Mouse (Mus musculus): ENCODE data around the gene Fam208b. TPM values are rescaled to one million over a fixed set of nuclear protein-coding genes. Genes with fewer than 3 reads are reported as not detected.

Fam208b gene
- polyA plus RNA-seq (2012; fragmentation: generic; extraction: Trizol), result 2.5 TPM

- Histone ChIP-seq H3K27me3 (ENCODE audit: control insufficient read depth, insufficient read depth, insufficient read length) (no peaks in the 10 kb centered on the region), H3K79me2 (ENCODE audit: control insufficient read depth, insufficient read depth) (peaks cover 43% of the 10 kb centered on the region), H3K4me2 (ENCODE audit: low read depth) (peak within 1 kb of the TSS; percentile 95), H3K36me3 (ENCODE audit: control insufficient read depth, insufficient read depth) (no peaks in the 10 kb centered on the region), H3ac (ENCODE audit: control insufficient read depth, insufficient read length) (peak within 1 kb of the TSS; percentile 11), H3K4me3 (peak within 1 kb of the TSS; percentile 96)
- no peak for TF ChIP-seq TCF3 (IDR thresholded peaks at IDR 0.05; ENCODE audit: insufficient read length, low read depth)
- no peak for TF ChIP-seq TCF12 (IDR thresholded peaks at IDR 0.05; ENCODE audit: insufficient read depth, poor library complexity, severe bottlenecking)
- TF ChIP-seq MYOG (IDR thresholded peaks at IDR 0.05; ENCODE audit: control insufficient read depth in 1 of 3, insufficient read depth in 1 of 3, insufficient read length in 2 of 3, low read depth in 2 of 3), result no peak
- TF ChIP-seq POLR2AphosphoS2 (IDR thresholded peaks at IDR 0.05; ENCODE audit: insufficient read length, low read depth), result peak; percentile 43
- TF ChIP-seq MYOD1 (IDR thresholded peaks at IDR 0.05; ENCODE audit: control insufficient read depth in 1 of 3, insufficient read length in 2 of 3, low read depth in 2 of 3), result no peak
- TF ChIP-seq POLR2A (IDR thresholded peaks at IDR 0.05; ENCODE audit: insufficient read length, low read depth), result peak; percentile 57
Observed at GRCm38 (mm10) chr13:3610795-3611438, at the start of gene Fam208b. Fam208b (minus strand) TSS chr13:3611108.

GRCm38 (mm10) chr13:3659163-3660160, 48.6 kb upstream of the Fam208b start:
- H3K4me3 ChIP-seq, result no peak overlapping the region
- no peak overlapping the region for H3ac ChIP-seq (ENCODE audit: control insufficient read depth, insufficient read length)
- H3K79me2 ChIP-seq (ENCODE audit: control insufficient read depth, insufficient read depth), result no peaks in the 10 kb centered on the region
- no peak overlapping the region for H3K4me2 ChIP-seq (ENCODE audit: low read depth)
- TF ChIP-seq POLR2AphosphoS2 (IDR thresholded peaks at IDR 0.05; ENCODE audit: insufficient read length, low read depth) (no peak), CEBPB (IDR thresholded peaks at IDR 0.05; ENCODE audit: insufficient read depth, poor library complexity, severe bottlenecking) (0 out of 2 replicates have a peak, but pooled peaks have one; percentile 3)
- H3K36me3 ChIP-seq (ENCODE audit: control insufficient read depth, insufficient read depth), result no peaks in the 10 kb centered on the region
- H3K27me3 ChIP-seq (ENCODE audit: control insufficient read depth, insufficient read depth, insufficient read length), result no peaks in the 10 kb centered on the region

- TF ChIP-seq MAX (IDR thresholded peaks at IDR 0.05; ENCODE audit: low read depth) (no peak), POLR2AphosphoS2 (IDR thresholded peaks at IDR 0.05; ENCODE audit: insufficient read length, low read depth) (no peak), TCF12 (IDR thresholded peaks at IDR 0.05; ENCODE audit: insufficient read depth, poor library complexity, severe bottlenecking) (no peak), MYOD1 (IDR thresholded peaks at IDR 0.05; ENCODE audit: control insufficient read depth in 1 of 3, insufficient read length in 2 of 3, low read depth in 2 of 3) (no peak), SRF (IDR thresholded peaks at IDR 0.05; ENCODE audit: control insufficient read depth, insufficient read length, low read depth) (no peak), CEBPB (IDR thresholded peaks at IDR 0.05; ENCODE audit: insufficient read depth, poor library complexity, severe bottlenecking) (no peak), TCF3 (IDR thresholded peaks at IDR 0.05; ENCODE audit: insufficient read length, low read depth) (no peak), POLR2A (IDR thresholded peaks at IDR 0.05; ENCODE audit: insufficient read length, low read depth) (no peak), MYOG (IDR thresholded peaks at IDR 0.05; ENCODE audit: control insufficient read depth in 1 of 3, insufficient read depth in 1 of 3, insufficient read length in 2 of 3, low read depth in 2 of 3) (no peak), E2F4 (IDR thresholded peaks at IDR 0.05; ENCODE audit: insufficient read depth) (no peak), USF1 (IDR thresholded peaks at IDR 0.05; ENCODE audit: low read depth) (no peak), REST (IDR thresholded peaks at IDR 0.05; ENCODE audit: insufficient read depth, insufficient read length) (no peak)
- H3ac ChIP-seq (ENCODE audit: control insufficient read depth, insufficient read length), result no peak overlapping the region
- H3K36me3 ChIP-seq (ENCODE audit: control insufficient read depth, insufficient read depth), result no peaks in the 10 kb centered on the region
- no peaks in the 10 kb centered on the region for H3K79me2 ChIP-seq (ENCODE audit: control insufficient read depth, insufficient read depth)
- H3K27me3 ChIP-seq (ENCODE audit: control insufficient read depth, insufficient read depth, insufficient read length), result no peaks in the 10 kb centered on the region
- H3K4me3 ChIP-seq, result no peak overlapping the region
- no peak overlapping the region for H3K4me2 ChIP-seq (ENCODE audit: low read depth)
Observed at GRCm38 (mm10) chr13:3654432-3654831, 43.5 kb upstream of the Fam208b start.

GRCm38 (mm10) chr13:3650569-3650968, 39.7 kb upstream of the Fam208b start:
- Histone ChIP-seq H3K4me2 (ENCODE audit: low read depth) (no peak overlapping the region), H3ac (ENCODE audit: control insufficient read depth, insufficient read length) (no peak overlapping the region), H3K27me3 (ENCODE audit: control insufficient read depth, insufficient read depth, insufficient read length) (no peaks in the 10 kb centered on the region), H3K79me2 (ENCODE audit: control insufficient read depth, insufficient read depth) (no peaks in the 10 kb centered on the region), H3K4me3 (no peak overlapping the region), H3K36me3 (ENCODE audit: control insufficient read depth, insufficient read depth) (no peaks in the 10 kb centered on the region)
- TF ChIP-seq MYOD1 (IDR thresholded peaks at IDR 0.05; ENCODE audit: control insufficient read depth in 1 of 3, insufficient read length in 2 of 3, low read depth in 2 of 3) (no peak), MAX (IDR thresholded peaks at IDR 0.05; ENCODE audit: low read depth) (no peak), CEBPB (IDR thresholded peaks at IDR 0.05; ENCODE audit: insufficient read depth, poor library complexity, severe bottlenecking) (no peak), REST (IDR thresholded peaks at IDR 0.05; ENCODE audit: insufficient read depth, insufficient read length) (no peak), E2F4 (IDR thresholded peaks at IDR 0.05; ENCODE audit: insufficient read depth) (no peak), TCF3 (IDR thresholded peaks at IDR 0.05; ENCODE audit: insufficient read length, low read depth) (no peak), MYOG (IDR thresholded peaks at IDR 0.05; ENCODE audit: control insufficient read depth in 1 of 3, insufficient read depth in 1 of 3, insufficient read length in 2 of 3, low read depth in 2 of 3) (no peak), POLR2A (IDR thresholded peaks at IDR 0.05; ENCODE audit: insufficient read length, low read depth) (no peak), USF1 (IDR thresholded peaks at IDR 0.05; ENCODE audit: low read depth) (no peak), TCF12 (IDR thresholded peaks at IDR 0.05; ENCODE audit: insufficient read depth, poor library complexity, severe bottlenecking) (no peak), POLR2AphosphoS2 (IDR thresholded peaks at IDR 0.05; ENCODE audit: insufficient read length, low read depth) (no peak), SRF (IDR thresholded peaks at IDR 0.05; ENCODE audit: control insufficient read depth, insufficient read length, low read depth) (no peak)

Measured in myocyte (in vitro differentiated cells).